Mouse (Mus musculus) left cerebral cortex, adult 8-10 months (tissue): ENCODE results near the gene Gapdh. TPM values are rescaled to one million over a fixed set of nuclear protein-coding genes. Genes with fewer than 3 reads are reported as not detected.
A peak's percentile ranks its signal among the peaks of the same experiment; 100 is the strongest.

Experiments
- DNase-seq, 2 experiments: peaks; one replicate each; pipeline ENCODE4 v3.0.0; 2022; ENCODE audit warnings: low spot score in 2 of 2
- total RNA-seq, 4 experiments: library from RNA; stranded (reverse); gene quantifications; 2 replicates each; pipeline ENCODE4 v1.2.4; 2022

Gapdh gene
- total RNA-seq, 4 experiments from 2014 or later = 2,585 to 3,221 (median 2,921) TPM

DNA sequence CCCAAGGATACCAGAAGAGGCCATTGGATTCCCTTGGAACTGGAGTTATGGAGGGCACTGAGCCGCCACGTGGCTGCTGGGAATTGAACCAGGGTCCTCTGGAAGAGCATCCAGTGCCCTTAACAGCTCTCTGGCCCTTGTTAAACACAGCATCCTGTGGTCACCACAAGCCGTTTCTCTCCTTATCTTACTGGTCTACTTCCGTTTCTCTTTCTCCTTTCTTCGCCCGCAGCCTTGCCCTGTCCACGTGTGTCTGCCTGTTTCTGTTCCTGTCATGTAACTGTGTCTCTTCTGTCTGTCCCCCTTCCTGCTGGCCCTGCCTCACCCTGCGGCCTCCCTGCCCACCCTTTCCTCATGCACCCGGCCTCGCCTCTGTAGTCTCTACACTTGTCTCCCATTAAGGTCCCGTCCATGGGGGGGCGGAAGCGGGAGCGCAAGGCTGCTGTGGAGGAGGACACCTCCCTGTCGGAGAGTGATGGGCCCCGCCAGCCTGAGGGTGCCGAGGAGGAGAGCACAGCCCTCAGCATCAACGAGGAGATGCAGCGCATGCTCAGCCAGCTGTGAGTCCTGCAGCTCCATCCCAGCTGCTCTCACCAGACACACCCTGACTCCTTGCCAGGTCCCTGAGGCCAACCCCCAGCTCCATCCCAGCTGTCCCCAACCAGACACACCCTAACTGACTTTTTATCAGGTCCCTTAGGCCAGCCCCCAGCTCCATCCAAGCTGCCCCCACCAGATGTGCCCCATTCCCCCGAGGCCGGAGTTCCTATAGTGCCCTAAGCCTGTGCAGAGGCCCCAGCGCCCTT lies 13.9 kb downstream of the Gapdh start:
- DNase-seq = no peak

DNA sequence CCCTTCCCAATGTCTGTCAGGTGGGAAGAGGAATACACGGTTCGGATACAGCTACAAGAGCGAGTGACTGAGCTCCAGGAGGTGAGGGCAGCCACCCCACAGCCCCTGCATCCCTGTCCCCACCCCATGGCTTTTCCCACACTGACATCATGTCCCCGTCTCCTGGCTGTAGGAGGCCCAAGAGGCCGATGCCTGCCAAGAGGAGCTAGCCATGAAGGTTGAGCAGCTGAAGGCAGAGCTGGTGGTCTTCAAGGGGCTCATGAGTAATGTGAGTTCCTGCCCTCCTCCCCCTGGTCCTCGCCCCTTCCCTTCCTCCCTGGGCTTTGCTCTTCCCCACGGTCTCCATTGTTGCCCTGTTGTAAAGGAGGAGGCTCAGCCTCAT lies 16.7 kb downstream of the Gapdh start:
- no peak for DNase-seq

DNA sequence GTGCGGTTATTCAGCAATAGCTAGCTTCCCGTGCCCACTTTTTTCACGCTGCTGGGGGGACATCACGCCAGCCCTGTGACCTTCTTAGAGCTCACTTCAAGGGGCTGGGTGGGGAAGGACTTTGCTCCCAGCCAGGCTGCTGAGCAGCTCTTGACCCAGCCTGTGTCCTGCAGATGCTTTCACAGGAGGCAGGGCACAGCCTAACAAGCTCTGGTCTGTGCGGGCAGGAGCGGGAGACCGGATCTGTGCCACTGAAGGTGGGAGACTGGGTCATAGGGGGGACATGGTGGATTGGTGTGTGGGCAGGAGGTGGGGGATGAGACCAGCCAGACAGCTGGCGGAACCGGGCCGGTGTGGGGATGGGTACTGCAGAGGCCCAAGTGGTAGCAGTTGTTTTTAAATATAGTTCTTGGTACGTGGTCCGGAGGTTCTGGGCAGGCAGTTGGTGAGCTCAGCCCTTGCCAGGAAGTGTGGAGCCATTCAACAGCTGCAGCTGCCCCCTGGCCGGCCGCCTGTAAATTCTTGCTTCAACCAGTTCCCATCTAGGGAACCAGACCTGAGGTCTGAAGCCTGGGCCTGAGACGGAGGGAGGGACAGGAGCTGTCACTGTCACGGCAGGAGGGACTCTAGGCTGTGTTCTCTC lies 17.2 kb downstream of the Gapdh start:
- DNase-seq = no peak

DNA sequence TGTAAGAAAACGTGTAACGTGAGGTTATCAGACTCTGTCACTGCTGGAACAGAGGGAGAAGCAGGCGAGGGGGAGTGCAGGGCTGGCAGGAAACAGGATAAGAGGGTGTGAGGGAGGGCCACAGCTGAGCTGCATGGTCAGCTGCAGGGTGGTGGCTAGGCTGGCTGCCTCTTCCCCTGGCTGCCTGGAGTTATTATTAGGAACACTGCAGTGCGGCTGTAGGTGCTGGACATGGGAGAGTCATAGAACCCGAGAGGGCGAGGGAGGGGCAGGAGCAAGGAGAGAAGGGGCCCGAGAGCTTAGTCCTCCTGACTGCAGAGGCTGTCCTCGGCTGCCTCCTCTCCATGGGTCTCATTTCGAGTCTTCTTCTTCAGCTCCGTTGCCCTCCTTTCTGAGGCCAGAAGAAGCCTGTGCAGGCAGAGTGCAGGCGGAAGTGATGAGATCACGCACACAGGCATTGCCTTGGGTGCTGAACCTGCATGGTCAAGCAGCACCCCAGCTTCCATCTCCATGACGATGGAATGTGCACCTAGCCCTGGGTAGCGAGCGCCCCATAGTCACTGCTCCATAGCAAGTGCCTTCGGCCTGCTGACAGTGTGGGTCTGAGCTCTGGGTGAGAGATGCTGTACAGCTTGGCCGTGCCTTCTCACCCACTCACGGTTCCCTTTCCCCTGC lies 17.9 kb downstream of the Gapdh start:
- no peak for DNase-seq

DNA sequence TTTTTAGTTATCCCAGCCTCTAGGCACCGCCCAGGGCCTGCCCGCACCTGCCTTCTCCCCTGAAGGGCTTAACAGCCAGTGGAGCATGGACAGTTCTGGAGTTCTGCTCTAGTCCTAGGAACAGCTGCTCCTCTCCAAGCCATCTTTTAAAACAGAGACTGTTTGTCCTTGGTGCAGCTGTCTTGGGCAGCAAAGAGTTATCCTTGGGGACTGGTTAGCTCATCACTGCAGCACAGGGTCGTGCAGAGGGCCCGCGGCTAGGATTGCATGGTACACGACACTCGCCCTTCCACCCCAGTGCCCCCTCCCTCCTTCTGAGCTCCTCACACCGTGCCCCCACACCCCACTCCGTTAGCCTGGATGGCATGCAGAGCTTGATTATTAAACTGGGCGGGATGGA lies 18.9 kb downstream of the Gapdh start:
- no peak for DNase-seq

DNA sequence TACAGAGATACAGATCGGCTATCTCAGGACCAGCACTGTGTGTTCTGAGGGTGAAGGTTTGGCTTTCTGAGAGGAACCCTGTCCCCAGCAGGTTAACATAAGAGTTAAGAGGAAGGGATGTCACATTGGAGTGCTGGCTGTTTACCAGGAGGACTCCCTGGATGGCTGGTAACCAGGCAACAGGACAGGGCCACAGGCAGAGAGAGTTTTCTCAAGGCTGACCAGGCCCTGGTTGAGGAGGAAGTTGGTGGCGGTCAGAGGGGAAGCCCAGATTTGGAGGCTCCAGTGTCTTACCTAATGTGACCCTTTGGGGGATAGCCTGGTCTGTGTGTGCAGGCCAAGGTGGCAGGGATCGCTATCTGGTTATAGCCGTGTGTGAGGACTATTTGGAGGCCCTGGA lies 19.5 kb downstream of the Gapdh start:
- DNase-seq = no peak

DNA sequence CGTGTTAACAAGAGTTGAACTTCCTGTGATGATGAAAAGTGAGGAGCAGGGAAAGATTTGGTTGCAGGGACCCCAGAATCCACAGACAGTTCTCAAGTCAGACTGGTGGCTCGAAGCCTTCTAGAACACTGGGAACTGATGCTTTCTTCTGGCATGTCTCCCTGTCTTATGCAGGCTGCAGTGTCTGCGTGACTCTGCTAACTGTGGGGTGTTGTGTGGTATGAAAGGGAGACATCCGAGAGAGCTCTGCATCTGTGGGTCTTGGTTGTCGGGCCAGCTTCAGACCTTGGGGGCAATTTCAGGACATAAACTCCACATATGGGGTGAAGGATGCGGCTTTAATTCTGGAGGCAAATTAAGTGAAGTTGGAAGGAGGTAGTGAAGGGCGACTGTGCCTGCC lies 20.1 kb downstream of the Gapdh start:
- DNase-seq = no peak

DNA sequence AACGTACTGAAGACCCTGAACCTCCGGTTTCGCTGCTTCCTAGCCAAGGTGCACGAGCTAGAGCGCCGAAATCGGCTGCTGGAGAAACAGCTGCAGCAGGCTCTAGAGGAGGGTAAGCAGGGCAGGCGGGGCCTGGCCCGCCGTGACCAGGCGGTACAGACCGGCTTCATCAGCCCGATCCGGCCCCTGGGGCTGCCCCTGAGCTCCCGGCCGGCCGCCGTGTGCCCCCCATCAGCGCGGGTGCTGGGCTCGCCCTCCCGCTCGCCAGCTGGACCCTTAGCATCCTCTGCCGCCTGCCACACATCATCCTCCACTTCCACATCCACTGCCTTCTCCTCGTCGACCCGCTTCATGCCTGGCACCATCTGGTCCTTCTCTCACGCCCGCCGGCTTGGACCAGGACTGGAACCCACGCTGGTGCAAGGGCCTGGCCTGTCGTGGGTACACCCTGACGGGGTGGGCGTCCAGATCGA lies 20.8 kb downstream of the Gapdh start:
- no peak for DNase-seq

DNA sequence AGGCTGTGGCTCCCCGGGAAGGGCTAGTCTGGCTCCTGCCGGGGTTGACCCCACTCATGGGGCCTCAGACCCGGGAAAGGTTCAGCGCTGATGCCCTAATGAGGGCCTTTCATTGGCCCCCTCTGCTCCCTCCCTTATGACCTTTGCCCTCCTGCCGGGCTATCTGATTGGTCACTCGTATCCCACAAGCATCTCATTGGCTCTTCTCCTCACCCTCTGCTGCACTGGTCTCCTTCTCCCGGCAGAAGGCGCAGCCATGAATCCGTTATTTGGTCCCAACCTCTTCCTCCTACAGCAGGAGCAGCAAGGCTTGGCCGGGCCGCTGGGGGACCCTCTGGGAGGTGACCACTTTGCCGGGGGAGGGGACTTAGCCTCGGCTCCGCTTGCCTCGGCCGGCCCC lies 21.3 kb downstream of the Gapdh start, which contains the start of gene Iffo1:
Gene Iffo1 (plus strand): TSS at position 241 of the 400 bp plus-strand sequence.
- DNase-seq = peak; percentile 88 to 93

DNA sequence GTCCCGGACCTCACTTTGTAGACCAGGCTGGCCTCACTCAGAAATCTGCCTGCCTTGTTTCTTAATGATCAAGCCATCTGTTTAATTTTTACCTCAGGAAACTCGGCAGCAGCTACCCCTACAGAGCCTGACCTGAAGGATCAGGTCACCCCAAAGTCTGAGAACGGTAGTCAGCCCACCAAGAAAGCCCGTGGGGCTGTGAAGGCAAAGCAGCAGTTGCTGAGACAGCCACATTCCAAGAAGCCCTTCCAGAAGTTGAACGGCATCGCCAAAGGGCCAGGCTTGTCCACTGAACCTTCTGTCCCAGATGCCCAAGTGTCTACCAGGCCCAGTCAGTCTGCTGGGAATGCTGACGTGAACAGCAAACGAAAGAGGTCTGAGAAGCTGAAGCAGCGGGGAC lies 22.4 kb downstream of the Gapdh start:
- no peak for DNase-seq

DNA sequence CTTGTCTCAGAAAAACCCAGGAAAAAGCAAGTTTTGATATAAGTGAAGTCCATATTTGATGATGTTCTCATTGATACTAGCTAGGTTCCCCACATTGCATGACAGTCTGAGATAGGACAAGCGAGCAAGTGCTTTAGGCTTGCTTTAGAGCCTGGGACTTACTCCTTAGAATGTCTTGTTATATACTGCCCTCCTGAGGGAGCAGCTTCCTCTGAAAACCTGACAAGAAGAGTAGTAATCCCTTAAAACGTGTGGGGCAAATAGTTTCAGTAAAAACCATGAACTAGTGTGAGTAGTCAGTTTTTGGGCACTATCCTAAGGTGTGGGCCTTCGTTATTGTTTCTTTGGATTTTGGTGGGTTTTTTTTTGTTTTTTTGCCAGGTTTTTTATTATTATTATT lies 23.1 kb downstream of the Gapdh start:
- DNase-seq = no peak

DNA sequence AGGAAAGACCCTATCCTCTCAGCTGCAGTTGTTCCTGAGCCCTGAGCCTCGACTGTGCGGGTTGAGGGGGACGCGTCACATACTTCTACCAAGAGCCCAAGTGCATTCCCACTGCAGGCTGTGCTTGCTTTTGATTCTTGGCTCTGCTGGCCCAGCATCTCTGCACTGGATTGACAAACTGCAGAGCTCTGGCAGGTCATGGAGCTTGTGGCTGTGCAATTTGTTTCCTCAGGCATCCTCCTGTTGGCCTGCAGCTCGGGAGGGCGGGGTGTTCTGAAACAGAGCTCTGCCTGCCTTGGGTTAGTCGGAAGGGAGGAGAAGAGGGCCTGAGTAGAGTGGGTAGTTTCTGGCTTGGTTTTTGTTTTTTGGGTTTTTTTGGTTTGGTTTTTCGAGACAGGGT lies 23.8 kb downstream of the Gapdh start:
- no peak for DNase-seq

DNA sequence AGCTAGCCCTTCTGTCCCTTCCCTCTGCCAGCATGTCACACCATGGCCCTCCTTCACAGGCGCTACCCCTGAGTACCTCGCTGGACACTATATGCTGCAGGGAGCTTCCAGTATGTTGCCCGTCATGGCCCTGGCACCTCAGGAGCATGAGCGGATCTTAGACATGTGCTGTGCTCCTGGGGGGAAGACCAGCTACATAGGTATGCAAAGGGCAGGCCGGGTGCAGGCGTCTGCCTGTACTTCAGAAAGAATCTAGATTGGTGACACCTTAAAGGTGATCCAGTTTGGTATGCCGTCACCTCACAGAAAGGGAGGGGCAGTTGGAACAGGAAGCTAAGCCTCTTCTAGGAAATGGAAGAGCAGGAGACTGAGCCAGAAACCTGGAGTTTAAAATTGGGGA lies 26.5 kb downstream of the Gapdh start:
- DNase-seq = no peak

DNA sequence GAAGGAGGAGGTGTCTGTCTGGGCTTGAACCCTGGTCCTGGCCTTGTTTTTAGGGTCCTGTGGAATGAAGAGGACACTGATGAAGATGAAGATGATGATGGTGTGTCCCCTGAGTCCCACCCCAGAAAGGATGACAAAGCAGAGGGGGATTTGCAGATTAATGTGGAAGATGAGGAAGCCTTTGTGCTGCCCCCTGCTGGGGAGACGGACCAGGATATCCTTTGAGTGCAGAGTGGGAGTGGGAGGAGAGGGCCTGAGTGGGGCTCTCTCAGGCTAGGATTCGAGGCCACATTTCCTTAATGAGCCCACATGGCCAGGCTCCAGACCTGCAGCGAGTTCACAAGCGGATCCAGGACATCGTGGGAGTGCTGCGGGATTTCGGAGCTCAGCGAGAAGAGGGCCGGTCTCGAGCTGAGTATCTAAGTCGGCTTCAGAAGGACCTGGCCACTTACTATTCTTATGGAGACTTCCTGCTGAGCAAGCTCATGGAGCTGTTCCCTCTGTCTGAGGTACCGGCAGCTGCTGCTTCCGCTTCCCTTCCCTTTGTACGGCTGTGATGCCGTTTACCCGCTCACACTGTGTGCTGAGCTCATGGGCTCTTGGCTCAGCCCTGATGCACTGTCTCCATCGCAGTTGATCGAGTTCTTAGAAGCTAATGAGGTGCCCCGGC lies 29.1 kb downstream of the Gapdh start:
- no peak for DNase-seq

DNA sequence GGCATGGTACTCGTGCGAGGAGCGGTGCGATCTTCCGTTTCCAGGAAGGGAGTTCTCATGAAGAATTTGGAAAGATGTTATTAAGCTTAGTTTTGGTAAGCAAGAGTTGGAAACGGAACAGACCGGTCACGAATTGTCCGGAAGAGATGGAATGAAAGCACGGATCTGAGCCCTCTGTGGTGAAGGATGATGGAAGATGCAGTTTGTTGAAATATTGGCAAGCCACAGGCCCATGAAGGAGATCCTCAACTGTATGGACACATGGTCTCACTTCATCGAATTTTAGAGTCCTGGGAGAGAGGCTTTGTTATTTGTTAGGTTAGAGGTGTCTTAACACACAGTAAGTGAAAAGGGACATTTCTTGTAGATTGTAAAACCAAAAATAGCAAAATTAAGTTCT lies 33.8 kb downstream of the Gapdh start:
- no peak for DNase-seq

DNA sequence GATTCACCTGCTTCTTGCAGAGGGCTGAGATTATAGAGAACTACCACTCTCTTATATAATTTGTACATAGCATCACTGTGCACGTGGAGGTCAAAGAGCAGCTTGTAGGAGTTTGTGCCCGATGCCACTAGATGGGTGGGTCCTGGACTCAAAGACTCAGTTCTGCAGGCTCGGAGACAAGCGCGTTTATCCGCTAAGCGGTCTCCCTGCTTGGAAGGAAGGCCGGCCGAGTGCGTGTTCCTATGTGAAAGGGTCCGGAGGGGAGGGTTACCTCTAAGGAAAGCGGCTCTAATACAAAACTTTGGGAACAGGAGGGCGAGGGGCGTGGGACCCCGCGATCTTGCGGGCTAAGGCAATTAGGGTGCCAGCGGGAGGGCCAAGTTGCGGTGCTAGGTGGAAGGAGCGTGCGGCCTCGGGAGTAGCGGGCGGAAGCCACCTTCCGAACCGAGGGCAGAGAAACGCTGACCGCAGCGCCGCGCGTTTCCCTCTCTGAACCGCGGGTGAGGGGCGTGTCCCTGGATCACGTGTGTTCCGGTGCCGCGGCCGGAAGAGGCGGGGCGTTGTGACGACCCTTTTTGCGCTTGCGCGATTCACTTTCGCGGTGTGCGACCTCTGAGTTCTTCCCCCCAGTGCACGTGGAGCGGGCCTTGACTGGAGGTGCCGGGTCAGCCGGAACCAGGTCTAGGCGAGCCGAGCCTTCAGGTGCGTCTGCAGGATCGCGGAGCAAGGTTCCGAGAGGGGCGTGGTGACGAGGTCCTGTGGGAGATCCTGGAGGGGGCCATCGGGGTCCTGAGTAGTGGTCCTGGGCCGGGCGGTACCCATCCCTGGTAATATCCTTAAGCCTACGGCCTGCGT lies 34.7 kb downstream of the Gapdh start, which contains the start of gene Nop2:
Gene Nop2 (plus strand): TSS at position 608 of the 855 bp plus-strand sequence.
- DNase-seq = peak; percentile 55 to 76

DNA sequence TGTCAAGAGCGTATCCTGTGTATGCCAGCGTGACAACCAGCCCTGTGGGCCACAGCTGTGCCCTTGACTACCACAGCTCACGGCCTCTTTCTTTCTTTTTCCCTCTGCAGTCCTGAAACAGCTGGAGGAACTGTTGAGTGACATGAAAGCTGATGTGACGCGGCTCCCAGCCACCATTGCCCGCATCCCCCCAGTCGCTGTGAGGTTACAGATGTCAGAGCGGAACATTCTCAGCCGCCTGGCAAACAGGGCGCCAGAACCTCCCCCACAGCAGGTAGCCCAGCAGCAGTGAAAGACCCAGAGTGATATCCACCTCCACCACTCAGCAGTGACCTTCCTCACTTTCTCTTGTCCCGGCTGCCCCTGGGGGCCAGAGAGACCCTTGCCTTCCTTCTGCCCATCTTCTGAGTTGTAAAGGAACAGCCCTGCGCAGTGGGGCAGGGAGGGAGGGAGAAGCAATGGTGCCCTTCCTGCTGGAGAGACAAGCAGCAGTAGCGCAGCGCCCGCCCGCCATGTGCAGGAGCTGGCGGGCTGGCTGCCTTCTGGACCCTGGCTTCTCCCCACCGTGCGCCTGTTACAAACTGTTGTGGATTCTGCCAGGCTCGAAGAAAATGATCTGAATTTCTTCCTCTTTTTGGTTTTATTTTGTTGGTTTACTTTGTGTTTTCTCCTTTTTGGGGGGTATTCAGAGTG lies 36.4 kb downstream of the Gapdh start:
- DNase-seq = no peak

DNA sequence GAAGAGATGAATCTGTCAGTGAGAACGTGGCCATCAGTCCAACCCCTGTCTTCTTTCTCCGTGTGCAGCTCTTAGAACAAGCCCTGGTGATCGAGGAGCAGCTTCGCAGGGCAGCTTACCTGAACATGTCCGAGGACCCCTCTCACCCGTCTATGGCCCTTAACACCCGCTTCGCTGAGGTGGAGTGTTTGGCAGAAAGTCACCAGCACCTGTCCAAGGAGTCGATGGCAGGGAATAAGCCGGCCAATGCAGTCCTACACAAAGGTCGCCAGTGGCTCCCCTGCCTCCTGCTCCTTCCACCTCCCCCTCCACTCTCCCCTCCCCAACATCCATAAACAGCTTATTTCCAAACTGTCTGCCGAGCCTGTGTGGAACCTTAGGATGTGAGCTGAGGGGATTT lies 37.5 kb downstream of the Gapdh start:
- DNase-seq = no peak

DNA sequence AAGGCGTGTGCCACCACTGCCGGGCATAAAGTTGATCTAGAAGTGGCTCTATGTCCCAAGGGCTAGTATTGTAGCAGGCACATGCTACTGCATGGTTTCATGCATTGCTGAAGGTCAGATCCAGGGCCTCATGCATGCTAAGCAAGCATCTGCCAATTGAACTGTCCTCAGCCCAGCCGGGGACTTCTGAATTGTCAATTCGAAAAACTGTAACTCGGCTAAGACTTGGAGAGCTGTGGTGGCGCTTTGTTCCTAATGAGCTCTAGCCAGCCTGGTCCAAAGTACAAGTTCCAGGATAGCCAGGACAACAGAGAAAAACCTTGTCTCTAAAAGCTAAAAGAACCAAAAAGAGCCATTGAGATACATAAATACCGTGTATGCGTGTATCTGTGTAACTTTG lies 46.9 kb downstream of the Gapdh start:
- no peak for DNase-seq

DNA sequence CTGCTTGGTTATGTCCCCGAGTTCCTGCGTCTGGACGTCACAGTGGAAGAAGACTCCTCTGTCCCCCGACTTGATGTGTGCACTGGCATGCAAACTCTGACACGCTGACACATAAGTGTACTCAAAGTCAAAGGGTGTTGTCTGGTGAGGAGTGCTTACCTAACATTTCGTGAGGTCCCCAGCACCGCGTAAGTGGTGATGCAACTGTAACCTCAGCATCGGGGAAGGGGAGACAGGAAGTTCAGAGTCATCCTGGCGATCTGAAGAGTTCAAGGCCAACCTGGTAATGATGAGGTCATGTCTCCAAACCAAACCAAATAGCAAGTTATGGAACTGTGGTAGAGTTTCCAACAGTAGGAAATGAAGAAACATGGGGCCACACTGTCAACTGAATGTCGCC lies 53.7 kb downstream of the Gapdh start:
- DNase-seq = no peak
